Mouse (Mus musculus): ENCODE results near the gene Hif1an. TPM values are rescaled to one million over a fixed set of nuclear protein-coding genes. Genes with fewer than 3 reads are reported as not detected.

Hif1an gene
- polyA plus RNA-seq, 1 experiment from 2014 or later: 9.9 TPM

- no peak for ATAC-seq (ENCODE audit: insufficient read depth)
- no peak overlapping the region for H3K4me3 ChIP-seq (replicated peaks)
- H3K9ac ChIP-seq: no peak overlapping the region
- peaks cover 21% of the 10 kb centered on the region for H3K36me3 ChIP-seq (replicated peaks)
- no peaks in the 10 kb centered on the region for H3K9me3 ChIP-seq (replicated peaks)
- WGBS (ENCODE audit: insufficient replicate concordance): 69% methylated on average over 7 of the region's 7 CpGs
- H3K27me3 ChIP-seq: no peaks in the 10 kb centered on the region
- no peak overlapping the region for H3K27ac ChIP-seq (replicated peaks)
- H3K4me1 ChIP-seq (replicated peaks): no peaks in the 10 kb centered on the region
- H3K4me2 ChIP-seq: no peak overlapping the region
These were observed 13.6 kb downstream of the Hif1an start for GRCm38 (mm10) chr19:44576275-44576674.

DNA sequence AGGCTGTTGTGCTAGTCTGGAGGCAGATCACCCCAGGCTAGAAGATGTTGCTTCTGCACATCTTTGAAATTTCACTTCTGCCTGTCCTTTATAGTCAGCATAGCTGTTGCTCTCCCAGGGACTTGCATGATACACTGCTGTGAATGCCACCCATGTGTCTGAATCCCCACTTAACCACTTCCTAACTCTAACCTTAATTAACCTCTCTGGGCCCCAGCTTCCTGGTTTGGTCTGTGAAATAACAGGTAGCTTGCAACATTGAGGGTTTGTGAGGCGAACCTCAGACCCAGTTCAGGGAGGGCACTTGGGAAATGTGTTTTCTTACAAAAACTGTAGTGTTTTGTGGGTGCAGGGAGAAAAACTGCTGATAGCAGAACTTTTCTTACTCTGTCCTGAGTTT is 15.4 kb downstream of the Hif1an start:
- WGBS (ENCODE audit: insufficient replicate concordance): 23% methylated on average over 1 of the region's 1 CpGs

DNA sequence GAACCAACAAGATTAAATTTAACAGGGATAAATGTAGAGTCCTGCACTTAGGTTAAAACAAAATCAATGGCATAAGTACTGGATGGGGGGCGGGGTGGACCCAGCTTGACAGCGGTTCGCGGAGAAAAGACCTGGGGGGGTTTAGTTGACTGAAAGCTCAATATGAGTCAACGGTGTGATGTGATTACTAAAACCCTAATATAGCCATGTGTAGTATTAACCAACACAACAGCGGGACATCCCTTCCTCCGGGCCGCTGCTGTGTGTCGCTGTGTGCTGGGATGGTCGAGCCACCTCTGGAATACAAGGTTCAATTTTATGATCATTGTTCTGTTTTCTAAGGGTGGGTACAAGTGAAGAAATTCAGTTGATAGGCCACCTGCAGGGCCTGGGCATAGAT is 19.5 kb downstream of the Hif1an start:
- Histone ChIP-seq H3K27ac (replicated peaks) (no peak overlapping the region), H3K36me3 (replicated peaks) (no peaks in the 10 kb centered on the region), H3K27me3 (peaks cover 24% of the 10 kb centered on the region), H3K4me1 (replicated peaks) (no peaks in the 10 kb centered on the region), H3K4me2 (no peak overlapping the region), H3K9ac (no peak overlapping the region), H3K9me3 (replicated peaks) (no peaks in the 10 kb centered on the region), H3K4me3 (replicated peaks) (no peak overlapping the region)
- no peak for ATAC-seq (ENCODE audit: insufficient read depth)
- WGBS (ENCODE audit: insufficient replicate concordance): 73% methylated on average over 10 of the region's 10 CpGs

More for the DNA sequence above, 15.4 kb downstream of the Hif1an start:
- H3K9ac ChIP-seq: no peak overlapping the region
- H3K27ac ChIP-seq (replicated peaks): no peak overlapping the region
- ATAC-seq (ENCODE audit: insufficient read depth): no peak
- H3K4me3 ChIP-seq (replicated peaks): no peak overlapping the region
- no peaks in the 10 kb centered on the region for H3K9me3 ChIP-seq (replicated peaks)
- no peak overlapping the region for H3K4me2 ChIP-seq
- peaks cover 3% of the 10 kb centered on the region; the same call in 1 of the 2 replicates for H3K27me3 ChIP-seq
- peaks cover 3% of the 10 kb centered on the region; the same call in 1 of the 2 replicates for H3K36me3 ChIP-seq (replicated peaks)
- H3K4me1 ChIP-seq (replicated peaks): no peaks in the 10 kb centered on the region

- no peak overlapping the region for H3K9ac ChIP-seq
- ATAC-seq (ENCODE audit: insufficient read depth): 0 out of 2 replicates have a peak, but pooled peaks have one; percentile 44
These were observed 20.1 kb downstream of the Hif1an start for GRCm38 (mm10) chr19:44582638-44583309.

GRCm38 (mm10) chr19:44588036-44588435 is 25.4 kb downstream of the Hif1an start:
- Histone ChIP-seq H3K9ac (no peak overlapping the region), H3K4me2 (no peak overlapping the region), H3K4me1 (replicated peaks) (no peaks in the 10 kb centered on the region), H3K36me3 (replicated peaks) (no peaks in the 10 kb centered on the region), H3K27ac (replicated peaks) (no peak overlapping the region), H3K9me3 (replicated peaks) (no peaks in the 10 kb centered on the region), H3K4me3 (replicated peaks) (no peak overlapping the region), H3K27me3 (peaks cover 38% of the 10 kb centered on the region)
- WGBS (ENCODE audit: insufficient replicate concordance): 25% methylated on average over 4 of the region's 4 CpGs
- no peak for ATAC-seq (ENCODE audit: insufficient read depth)

More at GRCm38 (mm10) chr19:44582638-44583309, 20.1 kb downstream of the Hif1an start:
- Histone ChIP-seq H3K4me3 (replicated peaks) (no peak overlapping the region), H3K4me2 (no peak overlapping the region), H3K36me3 (replicated peaks) (no peaks in the 10 kb centered on the region), H3K9me3 (replicated peaks) (no peaks in the 10 kb centered on the region), H3K27me3 (peaks cover 30% of the 10 kb centered on the region), H3K4me1 (replicated peaks) (no peaks in the 10 kb centered on the region), H3K27ac (replicated peaks) (no peak overlapping the region)
- 29% methylated on average over 9 of the region's 9 CpGs for WGBS (ENCODE audit: insufficient replicate concordance)

DNA sequence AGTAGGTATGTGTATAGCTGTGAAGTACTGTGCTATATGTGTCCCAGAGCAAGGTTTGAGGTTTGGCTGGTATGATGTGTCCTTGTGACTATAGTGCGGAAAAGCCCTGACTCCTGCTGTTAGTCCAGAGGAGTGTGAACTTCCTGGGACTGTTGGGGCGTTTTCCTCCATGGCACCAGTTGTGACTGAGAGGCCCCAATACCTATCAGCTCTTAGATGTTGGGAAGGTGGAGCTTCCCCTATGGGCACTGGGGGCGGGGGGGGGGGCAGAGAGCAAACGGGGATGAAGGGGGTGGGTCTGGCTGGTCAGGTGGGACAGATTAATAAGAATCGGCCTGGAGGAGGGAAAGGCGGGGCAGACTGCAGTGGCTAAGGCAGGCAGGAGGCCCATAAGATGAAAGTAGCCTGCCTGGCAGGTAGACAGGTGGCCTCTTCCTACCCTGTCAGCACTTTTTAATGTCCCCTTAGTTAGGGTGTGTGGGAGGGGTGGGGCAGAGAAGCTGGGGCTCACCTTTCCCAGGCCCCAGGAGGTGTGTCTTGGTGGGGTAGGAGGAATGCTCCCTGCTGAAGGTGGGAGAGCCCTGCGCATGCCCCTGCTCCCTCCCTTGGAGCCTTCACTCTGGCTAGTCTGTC is 27.1 kb downstream of the Hif1an start:
- no peak overlapping the region for H3K4me2 ChIP-seq
- H3K9me3 ChIP-seq (replicated peaks): no peaks in the 10 kb centered on the region
- no peak for ATAC-seq (ENCODE audit: insufficient read depth)
- no peak overlapping the region for H3K4me3 ChIP-seq (replicated peaks)
- H3K27ac ChIP-seq (replicated peaks): no peak overlapping the region
- H3K9ac ChIP-seq: no peak overlapping the region
- no peaks in the 10 kb centered on the region for H3K36me3 ChIP-seq (replicated peaks)
- H3K27me3 ChIP-seq: peaks cover 37% of the 10 kb centered on the region
- WGBS (ENCODE audit: insufficient replicate concordance): 45% methylated on average over 7 of the region's 7 CpGs
- no peaks in the 10 kb centered on the region for H3K4me1 ChIP-seq (replicated peaks)

DNA sequence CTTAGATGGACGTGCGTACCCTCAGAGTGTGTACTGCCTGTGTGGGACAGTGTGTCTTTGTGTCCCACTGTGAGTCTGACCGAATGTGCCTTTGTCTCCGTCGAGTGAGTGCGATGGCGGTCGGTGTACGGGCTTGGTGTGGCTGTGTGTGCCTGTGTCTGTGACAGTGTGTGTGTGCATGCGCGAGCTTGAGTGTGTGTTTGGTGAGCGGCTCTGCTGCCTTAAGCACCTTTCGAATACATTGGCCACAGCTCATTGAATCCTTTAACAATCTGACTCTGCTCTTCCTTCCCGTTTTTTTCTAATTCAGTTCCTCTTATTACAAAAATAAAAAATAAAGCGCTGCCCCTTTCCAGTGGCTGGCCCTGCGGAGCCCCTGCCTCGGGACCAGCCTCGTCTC is 28.3 kb downstream of the Hif1an start:
- Histone ChIP-seq H3K36me3 (replicated peaks) (no peaks in the 10 kb centered on the region), H3K4me2 (no peak overlapping the region), H3K27ac (replicated peaks) (no peak overlapping the region), H3K9me3 (replicated peaks) (no peaks in the 10 kb centered on the region), H3K27me3 (peaks cover 27% of the 10 kb centered on the region), H3K9ac (no peak overlapping the region), H3K4me1 (replicated peaks) (no peaks in the 10 kb centered on the region), H3K4me3 (replicated peaks) (no peak overlapping the region)
- WGBS (ENCODE audit: insufficient replicate concordance): 59% methylated on average over 18 of the region's 18 CpGs
- no peak for ATAC-seq (ENCODE audit: insufficient read depth)

DNA sequence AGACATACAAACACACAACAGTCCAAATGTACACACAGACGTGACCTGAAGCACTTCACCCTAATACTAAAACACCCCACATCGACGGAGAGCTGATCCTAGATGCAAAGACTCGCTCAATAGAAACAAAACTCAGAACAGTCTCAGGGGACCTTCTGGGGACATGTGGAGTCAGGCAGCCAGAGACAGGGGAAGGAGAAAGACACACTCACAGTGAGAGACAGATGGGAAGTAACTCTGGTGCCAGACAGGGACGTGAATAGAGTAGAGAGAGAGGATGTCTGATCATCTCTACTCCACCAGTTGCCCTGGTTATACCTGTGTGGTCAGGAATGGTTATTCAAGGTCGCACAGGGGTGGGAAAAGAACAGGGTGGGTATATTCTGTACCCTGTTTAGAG is 29.0 kb downstream of the Hif1an start:
- Histone ChIP-seq H3K4me1 (replicated peaks) (no peaks in the 10 kb centered on the region), H3K9me3 (replicated peaks) (no peaks in the 10 kb centered on the region), H3K27ac (replicated peaks) (no peak overlapping the region), H3K4me2 (no peak overlapping the region), H3K4me3 (replicated peaks) (no peak overlapping the region), H3K36me3 (replicated peaks) (no peaks in the 10 kb centered on the region), H3K9ac (no peak overlapping the region), H3K27me3 (peaks cover 21% of the 10 kb centered on the region)
- 56% methylated on average over 6 of the region's 6 CpGs for WGBS (ENCODE audit: insufficient replicate concordance)
- no peak for ATAC-seq (ENCODE audit: insufficient read depth)

GRCm38 (mm10) chr19:44594180-44594579 is 31.5 kb downstream of the Hif1an start:
- H3K27ac ChIP-seq (replicated peaks): no peak overlapping the region
- no peaks in the 10 kb centered on the region for H3K4me1 ChIP-seq (replicated peaks)
- H3K4me3 ChIP-seq (replicated peaks): no peak overlapping the region
- WGBS (ENCODE audit: insufficient replicate concordance): 79% methylated on average over 14 of the region's 14 CpGs
- no peaks in the 10 kb centered on the region for H3K9me3 ChIP-seq (replicated peaks)
- H3K4me2 ChIP-seq: no peak overlapping the region
- peaks cover 20% of the 10 kb centered on the region for H3K27me3 ChIP-seq
- no peak overlapping the region for H3K9ac ChIP-seq
- no peaks in the 10 kb centered on the region for H3K36me3 ChIP-seq (replicated peaks)
- ATAC-seq (ENCODE audit: insufficient read depth): no peak

DNA sequence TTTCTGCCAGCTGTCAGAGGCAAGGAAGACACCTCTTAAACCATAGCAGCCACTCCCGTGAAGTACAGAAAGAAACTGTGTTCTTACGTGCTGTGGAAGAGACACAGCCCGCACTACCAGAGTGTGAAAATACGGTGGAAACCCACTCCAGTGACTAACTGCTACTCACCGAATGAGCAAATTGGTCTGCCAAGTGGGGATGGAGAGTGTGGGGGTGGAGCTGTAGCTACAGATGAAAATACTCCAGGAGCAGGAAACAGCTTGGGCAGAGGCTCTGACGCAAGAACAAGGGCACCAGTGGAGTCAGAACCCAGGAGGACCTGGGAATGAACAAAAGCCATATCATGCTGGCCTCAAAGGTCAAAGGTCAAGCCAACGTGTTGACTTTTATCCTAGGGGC is 55.5 kb downstream of the Hif1an start:
- Histone ChIP-seq H3K27me3 (peaks cover 4% of the 10 kb centered on the region; the same call in 1 of the 2 replicates), H3K4me2 (no peak overlapping the region), H3K4me3 (replicated peaks) (no peak overlapping the region), H3K9ac (no peak overlapping the region), H3K36me3 (replicated peaks) (no peaks in the 10 kb centered on the region), H3K9me3 (replicated peaks) (no peaks in the 10 kb centered on the region), H3K27ac (replicated peaks) (no peak overlapping the region), H3K4me1 (replicated peaks) (no peaks in the 10 kb centered on the region)
- no peak for ATAC-seq (ENCODE audit: insufficient read depth)
- WGBS (ENCODE audit: insufficient replicate concordance): 49% methylated on average over 7 of the region's 7 CpGs

All from liver, embryonic 15.5 days (tissue).